Mouse (Mus musculus) liver, postnatal 0 days (tissue): ENCODE measurements around the gene Psmb8. TPM values are rescaled to one million over a fixed set of nuclear protein-coding genes. Genes with fewer than 3 reads are reported as not detected.

Experiments used
- ATAC-seq: fragments of 200-750 bp; cut with Nextera tagmentation; 2 replicates; pipeline ENCODE4 v1.8.0; 2017; ENCODE audit warnings: mild to moderate bottlenecking, moderate library complexity
- DNase-seq: peaks from one replicate; pipeline ENCODE4 v3.0.0-alpha.2; 2016
- H3K27ac ChIP-seq: fragments of 300-500 bp; sonication (generic); 2 replicates; pipeline ENCODE4 v1.5.1; 2014; ENCODE audit warnings: antibody characterized with exemption, moderate library complexity, mild to moderate bottlenecking, low read depth
- H3K27me3 ChIP-seq: fragments of 300-500 bp; sonication (generic); 2 replicates; pipeline ENCODE4 v1.6.1; 2014; ENCODE audit warnings: low read length, control low read depth, mixed read lengths; ENCODE audit not compliant: insufficient read depth
- H3K36me3 ChIP-seq: fragments of 300-500 bp; sonication (generic); replicated peaks from 2 replicates; pipeline ENCODE4 v1.6.1; 2014; ENCODE audit warnings: mild to moderate bottlenecking, control low read depth, low read length, moderate library complexity, mixed read lengths; ENCODE audit not compliant: insufficient read depth
- H3K4me1 ChIP-seq: fragments of 300-500 bp; sonication (generic); 2 replicates; pipeline ENCODE4 v1.6.1; 2014; ENCODE audit warnings: antibody characterized with exemption, mild to moderate bottlenecking, control low read depth; ENCODE audit not compliant: insufficient read depth
- H3K4me2 ChIP-seq: fragments of 300-500 bp; sonication (generic); 2 replicates; pipeline ENCODE4 v1.6.1; 2014; ENCODE audit warnings: low read depth, mild to moderate bottlenecking, low read length, moderate library complexity, mixed read lengths
- H3K4me3 ChIP-seq: fragments of 300-500 bp; sonication (generic); 2 replicates; pipeline ENCODE4 v1.5.1; 2014; ENCODE audit warnings: low read depth, low read length
- H3K9ac ChIP-seq: fragments of 300-500 bp; sonication (generic); replicated peaks from 2 replicates; pipeline ENCODE4 v1.6.1; 2014; ENCODE audit warnings: mild to moderate bottlenecking, moderate library complexity
- H3K9me3 ChIP-seq: fragments of 300-500 bp; sonication (generic); 2 replicates; pipeline ENCODE4 v1.6.1; 2016; ENCODE audit warnings: mild to moderate bottlenecking, control low read depth, low read length, mixed read lengths
- CTCF ChIP-seq: sonication (generic); IDR thresholded peaks from 2 replicates; pipeline ENCODE4 v1.5.1; 2016; ENCODE audit warnings: antibody characterized with exemption, low read depth
- EP300 ChIP-seq: IDR thresholded peaks from 2 replicates; pipeline ENCODE4 v1.6.1; 2016; ENCODE audit warnings: antibody characterized with exemption, low read depth, mild to moderate bottlenecking
- WGBS: fragments of 180-500 bp; shearing (Covaris S2); extraction: QIAGEN DNeasy Blood & Tissue Kit; methylation state at CpG from one replicate; pipeline ENCODE4 v1.1.7; 2014; ENCODE audit not compliant: insufficient replicate concordance; 5-methylcytosine and 5-hydroxymethylcytosine counted together
- polyA plus RNA-seq: library from polyadenylated mRNA; unstranded; fragments of >200 nt; fragmentation: Nextera tagmentation; extraction: Ambion mirVana; gene quantifications from 2 replicates; pipeline ENCODE4 v1.2.1, GENCODE M21; 2015

Psmb8 gene
- polyA plus RNA-seq, 1 experiment from 2014 or later = 49.7 TPM

GRCm38 (mm10) chr17:34234926-34235325, 37.4 kb downstream of the Psmb8 start:
- 12% methylated on average over 9 of the region's 9 CpGs for WGBS

GRCm38 (mm10) chr17:34236691-34237090, 39.2 kb downstream of the Psmb8 start:
- 75% methylated on average over 5 of the region's 5 CpGs for WGBS
- H3K9me3 ChIP-seq = 0 out of 2 replicates have a peak, but pooled peaks cover 2% of the 10 kb centered on the region
- no peak overlapping the region for H3K27ac ChIP-seq
- no peaks in the 10 kb centered on the region for H3K27me3 ChIP-seq
- TF ChIP-seq CTCF (no peak), EP300 (no peak)
- H3K9ac ChIP-seq = no peak overlapping the region
- no peaks in the 10 kb centered on the region for H3K36me3 ChIP-seq
- H3K4me2 ChIP-seq = no peak overlapping the region
- H3K4me1 ChIP-seq = peaks cover 3% of the 10 kb centered on the region; the same call in 1 of the 2 replicates
- H3K4me3 ChIP-seq = no peak overlapping the region
- ATAC-seq = no peak
- DNase-seq = no peak

More at GRCm38 (mm10) chr17:34234926-34235325, 37.4 kb downstream of the Psmb8 start:
- Histone ChIP-seq H3K27me3 (no peaks in the 10 kb centered on the region), H3K4me3 (no peak overlapping the region), H3K36me3 (no peaks in the 10 kb centered on the region), H3K4me1 (peaks cover 3% of the 10 kb centered on the region; the same call in 1 of the 2 replicates), H3K9me3 (no peaks in the 10 kb centered on the region), H3K27ac (no peak overlapping the region), H3K4me2 (peak overlapping the region; percentile 10; the same call in 1 of the 2 replicates), H3K9ac (no peak overlapping the region)
- peak; percentile 80 for DNase-seq
- peak; percentile 84 for ATAC-seq
- TF ChIP-seq EP300 = no peak
- TF ChIP-seq CTCF = peak; percentile 95

GRCm38 (mm10) chr17:34237741-34238140, 40.2 kb downstream of the Psmb8 start:
- WGBS = 65% methylated on average over 3 of the region's 3 CpGs
- no peak overlapping the region for H3K9ac ChIP-seq
- no peak for DNase-seq

GRCm38 (mm10) chr17:34238706-34239105, 41.2 kb downstream of the Psmb8 start, which contains the start of gene H2-Ob:
TSS of gene H2-Ob (plus strand) at chr17:34238903.
- TF ChIP-seq CTCF (no peak), EP300 (no peak)
- H3K27ac ChIP-seq = peak within 1 kb of the TSS; percentile 84
- peaks cover 3% of the 10 kb centered on the region; the same call in 1 of the 2 replicates for H3K4me1 ChIP-seq
- H3K27me3 ChIP-seq = no peaks in the 10 kb centered on the region
- ATAC-seq (no peak), DNase-seq (peak; percentile 31)
- peak within 1 kb of the TSS; percentile 52 for H3K4me2 ChIP-seq
- 60% methylated on average over 3 of the region's 3 CpGs for WGBS
- no peak within 1 kb of the TSS for H3K4me3 ChIP-seq
- 0 out of 2 replicates have a peak, but pooled peaks cover 5% of the 10 kb centered on the region for H3K9me3 ChIP-seq
- no peak within 1 kb of the TSS for H3K9ac ChIP-seq
- H3K36me3 ChIP-seq = no peaks in the 10 kb centered on the region

More at GRCm38 (mm10) chr17:34237741-34238140, 40.2 kb downstream of the Psmb8 start:
- H3K4me1 ChIP-seq = peaks cover 3% of the 10 kb centered on the region; the same call in 1 of the 2 replicates
- no peak for ATAC-seq
- no peak overlapping the region for H3K4me3 ChIP-seq
- TF ChIP-seq EP300 (no peak), CTCF (no peak)
- no peak overlapping the region for H3K27ac ChIP-seq
- no peak overlapping the region for H3K4me2 ChIP-seq
- H3K36me3 ChIP-seq = no peaks in the 10 kb centered on the region
- H3K9me3 ChIP-seq = 0 out of 2 replicates have a peak, but pooled peaks cover 5% of the 10 kb centered on the region
- H3K27me3 ChIP-seq = no peaks in the 10 kb centered on the region

GRCm38 (mm10) chr17:34239601-34240041, 42.1 kb downstream of the Psmb8 start:
- Histone ChIP-seq H3K9ac (no peak overlapping the region), H3K4me2 (peak overlapping the region; percentile 52), H3K36me3 (no peaks in the 10 kb centered on the region), H3K4me3 (no peak overlapping the region), H3K27me3 (no peaks in the 10 kb centered on the region), H3K4me1 (peaks cover 3% of the 10 kb centered on the region; the same call in 1 of the 2 replicates), H3K9me3 (0 out of 2 replicates have a peak, but pooled peaks cover 5% of the 10 kb centered on the region), H3K27ac (peak overlapping the region; percentile 85)
- ATAC-seq (peak; percentile 35; the same call in 1 of the 2 replicates), DNase-seq (no peak)
- WGBS = 21% methylated on average over 10 of the region's 10 CpGs
- TF ChIP-seq CTCF = no peak
- no peak for TF ChIP-seq EP300

GRCm38 (mm10) chr17:34240366-34240765, 42.8 kb downstream of the Psmb8 start:
- Histone ChIP-seq H3K9ac (no peak overlapping the region), H3K27ac (peak overlapping the region; percentile 85), H3K4me1 (peaks cover 3% of the 10 kb centered on the region; the same call in 1 of the 2 replicates), H3K27me3 (no peaks in the 10 kb centered on the region), H3K4me2 (peak overlapping the region; percentile 52), H3K9me3 (0 out of 2 replicates have a peak, but pooled peaks cover 5% of the 10 kb centered on the region), H3K4me3 (no peak overlapping the region), H3K36me3 (no peaks in the 10 kb centered on the region)
- no peak for DNase-seq
- WGBS = 32% methylated on average over 3 of the region's 3 CpGs
- ATAC-seq = no peak
- no peak for TF ChIP-seq EP300
- no peak for TF ChIP-seq CTCF
